Mouse (Mus musculus): ENCODE measurements around the gene Piezo1. TPM values are rescaled to one million over a fixed set of nuclear protein-coding genes. Genes with fewer than 3 reads are reported as not detected.
A peak's percentile ranks its signal among the peaks of the same experiment; 100 is the strongest.

The Piezo1 gene
- total and polyA plus RNA-seq, 3 experiments: 14.0 to 48.5 (median 14.8) TPM

GRCm38 (mm10) chr8:122577116-122577515 lies 26.0 kb upstream of the Piezo1 start:
- intact Hi-C loops (cut with DNase I): no loop called here
- no peaks in the 10 kb centered on the region for H3K36me3 ChIP-seq (ENCODE audit: control insufficient read depth, insufficient read depth, low read length)
- H3K4me3 ChIP-seq: peak overlapping the region; percentile 64; the same call in 1 of the 2 replicates
- H3K4me1 ChIP-seq (ENCODE audit: control insufficient read depth, insufficient read depth, low read length): peaks cover 13% of the 10 kb centered on the region
- TF ChIP-seq EP300 (IDR thresholded peaks at IDR 0.05; ENCODE audit: insufficient read depth, low read depth, low read length): no peak
- TF ChIP-seq CTCF (IDR thresholded peaks at IDR 0.05): no peak
- no peak for TF ChIP-seq POLR2A (IDR thresholded peaks at IDR 0.05; ENCODE audit: insufficient read depth, low read depth, low read length)
- no peak overlapping the region for H3K9ac ChIP-seq (ENCODE audit: low read depth, low read length)
- no peak overlapping the region for H3K27ac ChIP-seq
- H3K27me3 ChIP-seq (ENCODE audit: control insufficient read depth, insufficient read depth, low read length): no peaks in the 10 kb centered on the region
- DNase-seq: no peak
- H3K79me2 ChIP-seq (replicated peaks; ENCODE audit: control insufficient read depth, insufficient read depth, low read length): no peaks in the 10 kb centered on the region
- WGBS: 61% methylated on average over 10 of the region's 10 CpGs

DNA sequence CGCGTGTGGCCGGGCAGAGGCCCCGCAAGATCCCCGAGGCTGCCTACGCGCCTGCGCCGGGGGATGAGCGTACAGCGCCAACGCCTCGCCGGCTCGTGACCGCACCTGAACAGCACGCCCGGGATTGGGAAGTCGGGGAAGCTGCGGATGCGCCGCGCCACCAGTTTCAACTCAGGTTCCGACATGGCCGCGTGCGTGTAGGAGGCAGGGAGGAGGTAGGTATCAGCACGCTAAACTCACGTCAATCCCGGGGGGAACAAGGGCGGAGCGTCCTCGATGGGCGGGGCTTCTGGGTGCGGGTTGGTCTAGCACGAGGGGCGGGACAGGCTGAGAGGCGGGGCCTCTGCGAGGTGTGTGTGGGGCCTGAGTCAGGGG lies 25.5 kb upstream of the Piezo1 start, which contains the start of gene Aprt:
TSS of gene Aprt (minus strand) at position 262 of the 375 bp plus-strand sequence.
- Histone ChIP-seq H3K36me3 (ENCODE audit: control insufficient read depth, insufficient read depth, low read length) (no peaks in the 10 kb centered on the region), H3K79me2 (replicated peaks; ENCODE audit: control insufficient read depth, insufficient read depth, low read length) (no peaks in the 10 kb centered on the region), H3K4me3 (peak within 1 kb of the TSS; percentile 64), H3K9ac (ENCODE audit: low read depth, low read length) (peak within 1 kb of the TSS; percentile 74), H3K27ac (peak within 1 kb of the TSS; percentile 62), H3K4me1 (ENCODE audit: control insufficient read depth, insufficient read depth, low read length) (peaks cover 13% of the 10 kb centered on the region), H3K27me3 (ENCODE audit: control insufficient read depth, insufficient read depth, low read length) (no peaks in the 10 kb centered on the region)
- TF ChIP-seq EP300 (IDR thresholded peaks at IDR 0.05; ENCODE audit: insufficient read depth, low read depth, low read length): no peak
- TF ChIP-seq CTCF (IDR thresholded peaks at IDR 0.05): no peak
- peak; percentile 69; the same call in 1 of the 2 replicates for TF ChIP-seq POLR2A (IDR thresholded peaks at IDR 0.05; ENCODE audit: insufficient read depth, low read depth, low read length)
- peak; percentile 94 to 95 for DNase-seq
- intact Hi-C loops (cut with DNase I): no loop called here
- WGBS: under 1% methylated on average over 39 of the region's 39 CpGs

DNA sequence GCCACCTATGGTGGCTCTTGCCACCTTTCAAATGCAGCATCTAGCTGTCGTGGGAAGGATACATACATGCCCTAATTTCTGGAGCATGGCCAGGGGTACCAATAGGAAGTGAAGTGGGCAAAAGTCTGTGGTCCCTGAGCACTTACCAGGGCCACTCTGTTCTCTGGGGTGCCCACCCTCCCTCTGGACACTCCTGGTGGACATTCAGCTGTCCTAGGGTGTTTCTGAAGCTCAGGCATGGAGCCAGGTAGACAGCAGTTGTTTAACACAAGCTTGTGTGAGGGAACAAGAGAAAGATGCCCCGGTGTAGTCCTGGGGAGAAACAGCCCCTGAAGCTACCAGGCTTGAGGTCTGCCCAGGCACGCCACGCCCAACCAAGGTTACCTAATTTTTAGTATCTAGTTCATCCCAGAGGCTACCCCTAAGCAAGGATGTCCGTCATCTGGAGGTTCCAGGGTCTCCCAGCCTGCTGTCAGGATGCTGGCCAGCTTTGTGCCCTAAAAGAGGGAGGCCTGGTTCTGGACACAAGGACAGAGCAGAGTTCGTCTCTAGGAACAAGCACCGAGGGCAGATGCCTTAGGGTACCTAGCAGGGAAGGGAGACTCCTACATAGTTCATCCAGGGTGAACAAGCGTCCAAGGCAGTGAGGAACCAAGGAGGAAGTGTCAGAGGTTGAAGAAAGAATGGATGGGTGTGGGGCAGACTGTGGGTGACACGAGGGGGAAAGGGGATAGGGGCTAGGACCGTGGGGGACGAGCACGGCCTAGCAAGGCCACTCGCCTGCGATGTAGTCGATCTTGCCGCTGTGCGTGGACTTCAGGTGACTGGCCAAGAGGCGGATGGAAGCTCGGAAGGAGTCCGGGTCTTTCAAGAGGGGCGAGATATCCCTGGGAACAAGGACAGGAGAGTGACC lies 24.9 kb upstream of the Piezo1 start:
- Histone ChIP-seq H3K36me3 (ENCODE audit: control insufficient read depth, insufficient read depth, low read length) (no peaks in the 10 kb centered on the region), H3K27ac (peak overlapping the region; percentile 62), H3K4me1 (ENCODE audit: control insufficient read depth, insufficient read depth, low read length) (peaks cover 13% of the 10 kb centered on the region), H3K9ac (ENCODE audit: low read depth, low read length) (peak overlapping the region; percentile 74), H3K27me3 (ENCODE audit: control insufficient read depth, insufficient read depth, low read length) (no peaks in the 10 kb centered on the region), H3K4me3 (peak overlapping the region; percentile 64), H3K79me2 (replicated peaks; ENCODE audit: control insufficient read depth, insufficient read depth, low read length) (no peaks in the 10 kb centered on the region)
- WGBS: 19% methylated on average over 21 of the region's 21 CpGs
- no peak for TF ChIP-seq EP300 (IDR thresholded peaks at IDR 0.05; ENCODE audit: insufficient read depth, low read depth, low read length)
- no peak for TF ChIP-seq POLR2A (IDR thresholded peaks at IDR 0.05; ENCODE audit: insufficient read depth, low read depth, low read length)
- TF ChIP-seq CTCF (IDR thresholded peaks at IDR 0.05): no peak
- peak in 1 of 2 experiments; percentile 37 for DNase-seq
- intact Hi-C loops (cut with DNase I): no loop called here

DNA sequence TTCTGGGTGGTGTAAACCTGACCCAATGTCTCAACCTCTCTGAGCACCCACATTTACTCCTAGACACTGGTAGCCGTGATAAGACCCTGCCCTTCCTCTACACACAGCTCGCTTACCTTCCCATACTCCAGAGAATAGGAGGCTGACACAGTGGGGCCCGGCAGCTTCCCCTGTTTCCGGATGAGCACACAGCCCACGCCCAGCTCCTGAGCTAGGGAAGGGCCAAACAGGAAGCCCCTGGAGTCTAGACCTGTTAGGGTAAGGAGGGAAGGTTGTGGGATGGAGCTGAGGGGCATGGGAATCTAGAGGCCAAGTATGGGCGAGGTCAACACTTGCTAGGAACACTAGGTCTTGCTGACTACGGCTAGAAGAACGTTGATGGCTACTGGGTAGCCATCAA lies 24.2 kb upstream of the Piezo1 start:
- Histone ChIP-seq H3K27ac (peak overlapping the region; percentile 62; the same call in 1 of the 2 replicates), H3K4me1 (ENCODE audit: control insufficient read depth, insufficient read depth, low read length) (peaks cover 13% of the 10 kb centered on the region), H3K4me3 (no peak overlapping the region; the same call in 1 of the 2 replicates), H3K27me3 (ENCODE audit: control insufficient read depth, insufficient read depth, low read length) (no peaks in the 10 kb centered on the region), H3K9ac (ENCODE audit: low read depth, low read length) (no peak overlapping the region), H3K36me3 (ENCODE audit: control insufficient read depth, insufficient read depth, low read length) (no peaks in the 10 kb centered on the region), H3K79me2 (replicated peaks; ENCODE audit: control insufficient read depth, insufficient read depth, low read length) (no peaks in the 10 kb centered on the region)
- no peak for TF ChIP-seq POLR2A (IDR thresholded peaks at IDR 0.05; ENCODE audit: insufficient read depth, low read depth, low read length)
- no peak for TF ChIP-seq CTCF (IDR thresholded peaks at IDR 0.05)
- TF ChIP-seq EP300 (IDR thresholded peaks at IDR 0.05; ENCODE audit: insufficient read depth, low read depth, low read length): no peak
- intact Hi-C loops (cut with DNase I): no loop called here
- DNase-seq: no peak
- WGBS: 54% methylated on average over 8 of the region's 8 CpGs

- no peak for DNase-seq
- Histone ChIP-seq H3K27ac (no peak overlapping the region), H3K27me3 (ENCODE audit: control insufficient read depth, insufficient read depth, low read length) (no peaks in the 10 kb centered on the region), H3K4me3 (no peak overlapping the region), H3K9ac (ENCODE audit: low read depth, low read length) (no peak overlapping the region), H3K79me2 (replicated peaks; ENCODE audit: control insufficient read depth, insufficient read depth, low read length) (no peaks in the 10 kb centered on the region), H3K36me3 (ENCODE audit: control insufficient read depth, insufficient read depth, low read length) (no peaks in the 10 kb centered on the region), H3K4me1 (ENCODE audit: control insufficient read depth, insufficient read depth, low read length) (peaks cover 13% of the 10 kb centered on the region)
- TF ChIP-seq CTCF (IDR thresholded peaks at IDR 0.05) (no peak), EP300 (IDR thresholded peaks at IDR 0.05; ENCODE audit: insufficient read depth, low read depth, low read length) (no peak), POLR2A (IDR thresholded peaks at IDR 0.05; ENCODE audit: insufficient read depth, low read depth, low read length) (no peak)
- intact Hi-C loops (cut with DNase I): no loop called here
- 51% methylated on average over 10 of the region's 10 CpGs for WGBS
Measured at GRCm38 (mm10) chr8:122574667-122575251, 23.6 kb upstream of the Piezo1 start.
